Mouse (Mus musculus) left cerebral cortex, adult 8-10 months (tissue): ENCODE measurements around the gene Iqcf4. TPM values are rescaled to one million over a fixed set of nuclear protein-coding genes. Genes with fewer than 3 reads are reported as not detected.
"Not testable (repeated sequence)": the region's sequence is repeated elsewhere in the genome, so short reads cannot be mapped to it uniquely, and the experiment has no call there.

Experiments used
- DNase-seq, 2 experiments: peaks; one replicate each; pipeline ENCODE4 v3.0.0; 2022; ENCODE audit warnings: low spot score in 2 of 2
- total RNA-seq, 4 experiments: library from RNA; stranded (reverse); gene quantifications; 2 replicates each; pipeline ENCODE4 v1.2.4; 2022

Iqcf4 gene
- not detected for total RNA-seq

GRCm38 (mm10) chr9:106570896-106571295, at the start of gene Iqcf4:
Gene Iqcf4, minus strand, starts transcription at chr9:106570996.
- no peak for DNase-seq

- DNase-seq: no peak
Observed at GRCm38 (mm10) chr9:106617496-106617895, 46.7 kb upstream of the Iqcf4 start.

GRCm38 (mm10) chr9:106616306-106616705, 45.5 kb upstream of the Iqcf4 start:
- no peak for DNase-seq

- no peak for DNase-seq
Observed at GRCm38 (mm10) chr9:106614616-106615015, 43.8 kb upstream of the Iqcf4 start.

GRCm38 (mm10) chr9:106613951-106614350, 43.2 kb upstream of the Iqcf4 start:
- no peak for DNase-seq

GRCm38 (mm10) chr9:106610727-106611126, 39.9 kb upstream of the Iqcf4 start:
- no peak for DNase-seq

- DNase-seq: peak in 1 of 2 experiments; percentile 25
Observed at GRCm38 (mm10) chr9:106600546-106600945, 29.8 kb upstream of the Iqcf4 start.

- DNase-seq: no peak
Observed at GRCm38 (mm10) chr9:106598466-106598865, 27.7 kb upstream of the Iqcf4 start.

- peak in 1 of 2 experiments; percentile 58 for DNase-seq
Observed at GRCm38 (mm10) chr9:106595836-106596235, 25.0 kb upstream of the Iqcf4 start.

GRCm38 (mm10) chr9:106595402-106595801, 24.6 kb upstream of the Iqcf4 start:
- DNase-seq: not testable (repeated sequence)

GRCm38 (mm10) chr9:106592158-106592557, 21.4 kb upstream of the Iqcf4 start:
- no peak for DNase-seq

- DNase-seq: no peak
Observed at GRCm38 (mm10) chr9:106582552-106582951, 11.8 kb upstream of the Iqcf4 start.

GRCm38 (mm10) chr9:106580016-106580415, 9.2 kb upstream of the Iqcf4 start:
- DNase-seq: no peak

- no peak for DNase-seq
Observed at GRCm38 (mm10) chr9:106576112-106576511, 5.3 kb upstream of the Iqcf4 start.

- no peak for DNase-seq
Observed at GRCm38 (mm10) chr9:106573366-106573765, 2.6 kb upstream of the Iqcf4 start.

GRCm38 (mm10) chr9:106572186-106572585, 1.4 kb upstream of the Iqcf4 start:
- no peak for DNase-seq

GRCm38 (mm10) chr9:106566437-106566836, 4.4 kb downstream of the Iqcf4 start:
- DNase-seq: no peak

GRCm38 (mm10) chr9:106564025-106564424, 6.8 kb downstream of the Iqcf4 start:
- no peak for DNase-seq

- no peak for DNase-seq
Observed at GRCm38 (mm10) chr9:106562291-106562690, 8.5 kb downstream of the Iqcf4 start.

- DNase-seq: no peak
Observed at GRCm38 (mm10) chr9:106561531-106561930, 9.3 kb downstream of the Iqcf4 start, which contains the start of gene Iqcf3. Gene Iqcf3, minus strand, starts transcription at chr9:106561631.

GRCm38 (mm10) chr9:106534975-106535374, 35.8 kb downstream of the Iqcf4 start:
- peak in 1 of 2 experiments; percentile 45 for DNase-seq

- DNase-seq: no peak
Observed at GRCm38 (mm10) chr9:106534296-106534695, 36.5 kb downstream of the Iqcf4 start.

GRCm38 (mm10) chr9:106531833-106532232, 39.0 kb downstream of the Iqcf4 start:
- no peak for DNase-seq

- no peak for DNase-seq
Observed at GRCm38 (mm10) chr9:106519909-106520308, 50.9 kb downstream of the Iqcf4 start.
